Mouse (Mus musculus): ENCODE results near the gene 4930447C04Rik. TPM values are rescaled to one million over a fixed set of nuclear protein-coding genes. Genes with fewer than 3 reads are reported as not detected.

The 4930447C04Rik gene
- polyA plus RNA-seq, 2 experiments = 0.23 to 0.84 TPM

GRCm38 (mm10) chr12:72976718-72977117 lies 36.1 kb upstream of the 4930447C04Rik start:
- Histone ChIP-seq H3K9ac (replicated peaks) (no peak overlapping the region), H3K27me3 (ENCODE audit: control insufficient read depth, insufficient read depth, low read length) (no peaks in the 10 kb centered on the region), H3K27ac (no peak overlapping the region), H3K4me3 (ENCODE audit: insufficient read depth in 1 of 2, low read depth in 2 of 2, low read length in 2 of 2) (no peak overlapping the region), H3K4me1 (replicated peaks; ENCODE audit: control insufficient read depth in 2 of 2, insufficient read depth in 2 of 2, low read length in 1 of 2) (peaks cover 0 to 3% of the 10 kb centered on the region in 2 experiments; a peak in 1 of 4 replicates), H3K9me3 (ENCODE audit: control insufficient read depth, low read length) (no peaks in the 10 kb centered on the region), H3K4me2 (ENCODE audit: low read depth) (peak overlapping the region; percentile 46), H3K36me3 (replicated peaks; ENCODE audit: control insufficient read depth, insufficient read depth, low read depth) (no peaks in the 10 kb centered on the region)
- DNase-seq (ENCODE audit: low read depth in 3 of 3, low spot score in 3 of 3) (peak; percentile 37), ATAC-seq (ENCODE audit: insufficient read depth) (peak; percentile 59; the same call in 1 of the 2 replicates)
- 3% methylated on average over 12 of the region's 12 CpGs for whole genome bisulfite sequencing (ENCODE audit: insufficient replicate concordance)
- TF ChIP-seq CTCF (IDR thresholded peaks at IDR 0.05; ENCODE audit: low read depth) = peak; percentile 83
- no peak for TF ChIP-seq EP300 (IDR thresholded peaks at IDR 0.05; ENCODE audit: low read depth)

- ATAC-seq (ENCODE audit: insufficient read depth) (no peak), DNase-seq (ENCODE audit: low read depth in 3 of 3, low spot score in 3 of 3) (no peak)
- H3K4me2 ChIP-seq (ENCODE audit: low read depth) = peak overlapping the region; percentile 46
- H3K36me3 ChIP-seq (replicated peaks; ENCODE audit: control insufficient read depth, insufficient read depth, low read depth) = no peaks in the 10 kb centered on the region
- no peaks in the 10 kb centered on the region for H3K27me3 ChIP-seq (ENCODE audit: control insufficient read depth, insufficient read depth, low read length)
- H3K4me1 ChIP-seq (replicated peaks; ENCODE audit: control insufficient read depth in 2 of 2, insufficient read depth in 2 of 2, low read length in 1 of 2) = peaks cover 0 to 3% of the 10 kb centered on the region in 2 experiments; a peak in 1 of 4 replicates
- no peak overlapping the region for H3K27ac ChIP-seq
- no peaks in the 10 kb centered on the region for H3K9me3 ChIP-seq (ENCODE audit: control insufficient read depth, low read length)
- 5% methylated on average over 7 of the region's 7 CpGs for WGBS (ENCODE audit: insufficient replicate concordance)
- H3K9ac ChIP-seq (replicated peaks) = no peak overlapping the region
- TF ChIP-seq CTCF (IDR thresholded peaks at IDR 0.05; ENCODE audit: low read depth) = no peak
- no peak for TF ChIP-seq EP300 (IDR thresholded peaks at IDR 0.05; ENCODE audit: low read depth)
- H3K4me3 ChIP-seq (ENCODE audit: insufficient read depth in 1 of 2, low read depth in 2 of 2, low read length in 2 of 2) = no peak overlapping the region
Measured at GRCm38 (mm10) chr12:72976172-72976571, 35.6 kb upstream of the 4930447C04Rik start.

GRCm38 (mm10) chr12:72973161-72973560 lies 32.6 kb upstream of the 4930447C04Rik start:
- no peak overlapping the region for H3K4me2 ChIP-seq (ENCODE audit: low read depth)
- ATAC-seq (ENCODE audit: insufficient read depth) = no peak
- DNase-seq (ENCODE audit: low read depth in 3 of 3, low spot score in 3 of 3) = peak in 1 of 3 experiments; percentile 14
- no peaks in the 10 kb centered on the region for H3K27me3 ChIP-seq (ENCODE audit: control insufficient read depth, insufficient read depth, low read length)
- no peak overlapping the region for H3K4me3 ChIP-seq (ENCODE audit: insufficient read depth in 1 of 2, low read depth in 2 of 2, low read length in 2 of 2)
- no peak overlapping the region for H3K27ac ChIP-seq
- H3K9ac ChIP-seq (replicated peaks) = no peak overlapping the region
- no peaks in the 10 kb centered on the region for H3K9me3 ChIP-seq (ENCODE audit: control insufficient read depth, low read length)
- 4% methylated on average over 6 of the region's 6 CpGs for whole genome bisulfite sequencing (ENCODE audit: insufficient replicate concordance)
- TF ChIP-seq EP300 (IDR thresholded peaks at IDR 0.05; ENCODE audit: low read depth) (no peak), CTCF (IDR thresholded peaks at IDR 0.05; ENCODE audit: low read depth) (peak; percentile 41)
- peaks cover 0 to 3% of the 10 kb centered on the region in 2 experiments; a peak in 1 of 4 replicates for H3K4me1 ChIP-seq (replicated peaks; ENCODE audit: control insufficient read depth in 2 of 2, insufficient read depth in 2 of 2, low read length in 1 of 2)
- no peaks in the 10 kb centered on the region for H3K36me3 ChIP-seq (replicated peaks; ENCODE audit: control insufficient read depth, insufficient read depth, low read depth)

- Histone ChIP-seq H3K36me3 (replicated peaks; ENCODE audit: control insufficient read depth, insufficient read depth, low read depth) (no peaks in the 10 kb centered on the region), H3K4me1 (replicated peaks; ENCODE audit: control insufficient read depth in 2 of 2, insufficient read depth in 2 of 2, low read length in 1 of 2) (no peaks in the 10 kb centered on the region), H3K27me3 (ENCODE audit: control insufficient read depth, insufficient read depth, low read length) (no peaks in the 10 kb centered on the region), H3K9me3 (ENCODE audit: control insufficient read depth, low read length) (no peaks in the 10 kb centered on the region), H3K9ac (replicated peaks) (no peak overlapping the region), H3K4me2 (ENCODE audit: low read depth) (no peak overlapping the region), H3K4me3 (ENCODE audit: insufficient read depth in 1 of 2, low read depth in 2 of 2, low read length in 2 of 2) (no peak overlapping the region), H3K27ac (no peak overlapping the region)
- ATAC-seq (ENCODE audit: insufficient read depth) (no peak), DNase-seq (ENCODE audit: low read depth in 3 of 3, low spot score in 3 of 3) (no peak)
- WGBS (ENCODE audit: insufficient replicate concordance) = 43% methylated on average over 14 of the region's 14 CpGs
- no peak for TF ChIP-seq EP300 (IDR thresholded peaks at IDR 0.05; ENCODE audit: low read depth)
- no peak for TF ChIP-seq CTCF (IDR thresholded peaks at IDR 0.05; ENCODE audit: low read depth)
Measured at GRCm38 (mm10) chr12:72970620-72971019, 30.0 kb upstream of the 4930447C04Rik start.

- ATAC-seq (ENCODE audit: insufficient read depth) = no peak
- H3K4me2 ChIP-seq (ENCODE audit: low read depth) = no peak overlapping the region
- H3K27ac ChIP-seq = no peak overlapping the region
- H3K4me1 ChIP-seq (replicated peaks; ENCODE audit: control insufficient read depth in 2 of 2, insufficient read depth in 2 of 2, low read length in 1 of 2) = no peaks in the 10 kb centered on the region
- no peaks in the 10 kb centered on the region for H3K36me3 ChIP-seq (replicated peaks; ENCODE audit: control insufficient read depth, insufficient read depth, low read depth)
- H3K27me3 ChIP-seq (ENCODE audit: control insufficient read depth, insufficient read depth, low read length) = no peaks in the 10 kb centered on the region
- no peaks in the 10 kb centered on the region for H3K9me3 ChIP-seq (ENCODE audit: control insufficient read depth, low read length)
- no peak for DNase-seq (ENCODE audit: low read depth in 3 of 3, low spot score in 3 of 3)
- no peak overlapping the region for H3K9ac ChIP-seq (replicated peaks)
- no peak overlapping the region for H3K4me3 ChIP-seq (ENCODE audit: insufficient read depth in 1 of 2, low read depth in 2 of 2, low read length in 2 of 2)
- WGBS (ENCODE audit: insufficient replicate concordance) = 61% methylated on average over 7 of the region's 7 CpGs
- TF ChIP-seq CTCF (IDR thresholded peaks at IDR 0.05; ENCODE audit: low read depth) = no peak
Measured at GRCm38 (mm10) chr12:72967541-72967940, 27.0 kb upstream of the 4930447C04Rik start.

Data from liver, embryonic 14.5 days (tissue).